15 mouse cellular contexts compared by ENCODE assay signal in genomic region chr3:121577641-121578040, GRCm38 (mm10). TPM values are rescaled to one million over a fixed set of nuclear protein-coding genes. Genes with fewer than 3 reads are reported as not detected.
A peak's percentile ranks its signal among the peaks of the same experiment; 100 is the strongest.
DNase-seq lines count a peak whose midpoint lies in the region; ATAC-seq and TF ChIP-seq lines count a peak whose summit lies in the region.
"Had no signal": no experiment of that assay in that cellular context is flagged by ENCODE, and none has a peak within 500 bp of the region (broad histone marks: within the 10 kb centered on the region; RNA-seq: fewer than 3 reads in every experiment).

No protein-coding gene starts in this region.

- 63% methylated on average over 5 of the region's 5 CpGs for WGBS in intestine, embryonic 14.5 days
- WGBS in intestine, postnatal 0 days, result 90% methylated on average over 5 of the region's 5 CpGs
- 46% methylated on average over 5 of the region's 5 CpGs for WGBS in limb, embryonic 12.5 days
- WGBS in midbrain, embryonic 14.5 days, result 90% methylated on average over 5 of the region's 5 CpGs
- 95% methylated on average over 5 of the region's 5 CpGs for WGBS in midbrain, embryonic 16.5 days

- H3K27me3 ChIP-seq in intestine, embryonic 14.5 days (replicated peaks; ENCODE audit: control insufficient read depth, insufficient read depth, low read length), result no peaks in the 10 kb centered on the region
- no peaks in the 10 kb centered on the region for H3K27me3 ChIP-seq in intestine, postnatal 0 days (replicated peaks; ENCODE audit: control insufficient read depth, insufficient read depth, low read length)
- no peaks in the 10 kb centered on the region for H3K27me3 ChIP-seq in E14TG2a.4 (ENCODE audit: insufficient read depth, low read length)
- no peaks in the 10 kb centered on the region for H3K27me3 ChIP-seq in limb, embryonic 12.5 days
- H3K27me3 ChIP-seq in midbrain, embryonic 14.5 days (ENCODE audit: control insufficient read depth, insufficient read depth, low read length), result no peaks in the 10 kb centered on the region
- H3K27me3 ChIP-seq in midbrain, embryonic 16.5 days (ENCODE audit: control insufficient read depth, insufficient read depth, low read depth, low read length), result no peaks in the 10 kb centered on the region
- H3K27me3 ChIP-seq: midbrain, embryonic 12.5 days; neural tube, embryonic 15.5 days had no signal

- no peak for DNase-seq in intestine, embryonic 14.5 days (ENCODE audit: low spot score)
- DNase-seq in ZHBTc4 (ENCODE audit: low read depth, low spot score), result peak; percentile 74
- DNase-seq in midbrain, embryonic 14.5 days, result no peak
- DNase-seq in left cerebral cortex, adult 18-20 months (ENCODE audit: low spot score in 2 of 2), result no peak
- DNase-seq: cerebellum, postnatal 14 days; thymus, postnatal 14 days had no signal

- peak overlapping the region; percentile 80 for H3K27ac ChIP-seq in intestine, embryonic 14.5 days (ENCODE audit: low read depth)
- no peak overlapping the region for H3K27ac ChIP-seq in intestine, postnatal 0 days (ENCODE audit: low read depth, low read length)
- H3K27ac ChIP-seq in limb, embryonic 12.5 days, result peak overlapping the region; percentile 91
- no peak overlapping the region for H3K27ac ChIP-seq in midbrain, embryonic 14.5 days (replicated peaks; ENCODE audit: low read depth, low read length)
- H3K27ac ChIP-seq in midbrain, embryonic 16.5 days (ENCODE audit: low read length), result no peak overlapping the region
- H3K27ac ChIP-seq: liver, embryonic 14.5 days; midbrain, embryonic 12.5 days; neural tube, embryonic 15.5 days had no signal

- peaks cover 19% of the 10 kb centered on the region for H3K4me1 ChIP-seq in intestine, embryonic 14.5 days (replicated peaks; ENCODE audit: control insufficient read depth, insufficient read depth, low read length)
- H3K4me1 ChIP-seq in intestine, postnatal 0 days (replicated peaks; ENCODE audit: control insufficient read depth, insufficient read depth, low read length), result peaks cover 6% of the 10 kb centered on the region; the same call in 1 of the 2 replicates
- H3K4me1 ChIP-seq in E14TG2a.4 (replicated peaks; ENCODE audit: low read depth, low read length), result peaks cover 68% of the 10 kb centered on the region
- peaks cover 26% of the 10 kb centered on the region for H3K4me1 ChIP-seq in limb, embryonic 12.5 days (replicated peaks)
- no peaks in the 10 kb centered on the region for H3K4me1 ChIP-seq in midbrain, embryonic 14.5 days (ENCODE audit: control insufficient read depth, insufficient read depth, low read length)
- no peaks in the 10 kb centered on the region for H3K4me1 ChIP-seq in midbrain, embryonic 16.5 days (ENCODE audit: control insufficient read depth, insufficient read depth, low read length)
- H3K4me1 ChIP-seq: midbrain, embryonic 12.5 days had no signal

- TF ChIP-seq CTCF in intestine, postnatal 0 days (IDR thresholded peaks at IDR 0.05; ENCODE audit: low read depth), result no peak
- no peak for TF ChIP-seq CTCF in E14TG2a.4 (conservative IDR thresholded peaks at IDR 0.05; ENCODE audit: low read length)

- ATAC-seq in intestine, embryonic 14.5 days (replicated peaks; ENCODE audit: low FRiP score, low TSS enrichment, low read depth), result no peak
- no peak for ATAC-seq in intestine, postnatal 0 days
- ATAC-seq in limb, embryonic 12.5 days (ENCODE audit: insufficient number of reproducible peaks, insufficient read depth, low FRiP score, low TSS enrichment, low read depth), result peak; percentile 7; the same call in 1 of the 2 replicates
- ATAC-seq in midbrain, embryonic 14.5 days (ENCODE audit: low FRiP score, low TSS enrichment), result no peak
- ATAC-seq in midbrain, embryonic 16.5 days, result no peak
- ATAC-seq: hindbrain, embryonic 16.5 days had no signal

- H3K9me3 ChIP-seq in intestine, embryonic 14.5 days (ENCODE audit: control insufficient read depth, low read length), result no peaks in the 10 kb centered on the region
- H3K9me3 ChIP-seq in intestine, postnatal 0 days (ENCODE audit: control insufficient read depth), result no peaks in the 10 kb centered on the region
- H3K9me3 ChIP-seq in E14TG2a.4 (ENCODE audit: low read length), result peaks cover 15% of the 10 kb centered on the region
- 0 out of 2 replicates have a peak, but pooled peaks cover 3% of the 10 kb centered on the region for H3K9me3 ChIP-seq in limb, embryonic 12.5 days
- H3K9me3 ChIP-seq in midbrain, embryonic 14.5 days (ENCODE audit: control insufficient read depth, low read length), result no peaks in the 10 kb centered on the region
- H3K9me3 ChIP-seq in midbrain, embryonic 16.5 days (replicated peaks; ENCODE audit: control insufficient read depth, low read length, poor library complexity, severe bottlenecking), result no peaks in the 10 kb centered on the region
- H3K9me3 ChIP-seq: G1E; midbrain, embryonic 12.5 days; neural tube, embryonic 15.5 days had no signal

- no peak overlapping the region for H3K4me3 ChIP-seq in intestine, embryonic 14.5 days (ENCODE audit: low read depth, low read length)
- H3K4me3 ChIP-seq in intestine, postnatal 0 days (ENCODE audit: low read depth, low read length), result no peak overlapping the region
- H3K4me3 ChIP-seq in E14TG2a.4 (replicated peaks; ENCODE audit: low read length), result peak overlapping the region; percentile 50
- no peak overlapping the region for H3K4me3 ChIP-seq in limb, embryonic 12.5 days (replicated peaks)
- no peak overlapping the region for H3K4me3 ChIP-seq in midbrain, embryonic 14.5 days (replicated peaks; ENCODE audit: low read depth, low read length)
- H3K4me3 ChIP-seq in midbrain, embryonic 16.5 days (ENCODE audit: low read depth, low read length), result no peak overlapping the region
- H3K4me3 ChIP-seq: midbrain, embryonic 12.5 days; neural tube, embryonic 15.5 days had no signal

- H3K36me3 ChIP-seq in intestine, embryonic 14.5 days (ENCODE audit: control insufficient read depth, insufficient read depth, low read length), result no peaks in the 10 kb centered on the region
- no peaks in the 10 kb centered on the region for H3K36me3 ChIP-seq in intestine, postnatal 0 days (ENCODE audit: control insufficient read depth, insufficient read depth)
- no peaks in the 10 kb centered on the region for H3K36me3 ChIP-seq in E14TG2a.4 (ENCODE audit: insufficient read depth, low read length)
- no peaks in the 10 kb centered on the region for H3K36me3 ChIP-seq in limb, embryonic 12.5 days
- H3K36me3 ChIP-seq in midbrain, embryonic 14.5 days (ENCODE audit: control insufficient read depth, insufficient read depth, low read length), result no peaks in the 10 kb centered on the region
- no peaks in the 10 kb centered on the region for H3K36me3 ChIP-seq in midbrain, embryonic 16.5 days (ENCODE audit: control insufficient read depth, insufficient read depth, low read length)
- H3K36me3 ChIP-seq: G1E; midbrain, embryonic 12.5 days; neural tube, embryonic 15.5 days had no signal

- H3K9ac ChIP-seq in intestine, embryonic 14.5 days (ENCODE audit: low read length), result no peak overlapping the region
- no peak overlapping the region for H3K9ac ChIP-seq in intestine, postnatal 0 days (ENCODE audit: low read depth, low read length)
- no peak overlapping the region for H3K9ac ChIP-seq in limb, embryonic 12.5 days (replicated peaks)
- no peak overlapping the region for H3K9ac ChIP-seq in midbrain, embryonic 14.5 days (replicated peaks; ENCODE audit: low read length)
- H3K9ac ChIP-seq in midbrain, embryonic 16.5 days (ENCODE audit: low read depth, low read length), result no peak overlapping the region
- H3K9ac ChIP-seq: liver, embryonic 14.5 days; midbrain, embryonic 12.5 days; neural tube, embryonic 15.5 days had no signal

- H3K4me2 ChIP-seq in intestine, embryonic 14.5 days (ENCODE audit: low read length), result no peak overlapping the region
- H3K4me2 ChIP-seq in intestine, postnatal 0 days (replicated peaks; ENCODE audit: low read depth), result no peak overlapping the region
- no peak overlapping the region for H3K4me2 ChIP-seq in limb, embryonic 12.5 days
- no peak overlapping the region for H3K4me2 ChIP-seq in midbrain, embryonic 14.5 days (ENCODE audit: low read length)
- H3K4me2 ChIP-seq in midbrain, embryonic 16.5 days (ENCODE audit: low read length), result no peak overlapping the region
- H3K4me2 ChIP-seq: midbrain, embryonic 12.5 days; neural tube, embryonic 15.5 days had no signal

RNA-seq across cellular contexts. Expression of gene Slc44a3, which starts 45.4 kb away (rescaled TPM):
- polyA plus RNA-seq in intestine, embryonic 14.5 days (2014; fragmentation: Nextera tagmentation; extraction: Ambion mirVana), result 29.6 and 34.4 TPM in 2 replicates
- polyA plus RNA-seq in intestine, postnatal 0 days (2015; fragmentation: Nextera tagmentation; extraction: Ambion mirVana), result 23.7 and 25.2 TPM in 2 replicates
- 0.65 and 1.5 TPM in 2 replicates for polyA plus RNA-seq in limb, embryonic 12.5 days (2016; fragmentation: Nextera tagmentation; extraction: Ambion mirVana)
- 0.51 and 0.63 TPM in 2 replicates for polyA plus RNA-seq in midbrain, embryonic 14.5 days (2014; fragmentation: Nextera tagmentation; extraction: Ambion mirVana)
- total RNA-seq in left cerebral cortex, adult 18-20 months (2021), result not detected
- 1.3 and 1.4 TPM in 2 replicates for polyA plus RNA-seq in midbrain, embryonic 16.5 days (2015; fragmentation: Nextera tagmentation; extraction: Ambion mirVana)
- polyA plus RNA-seq: G1E had no signal

Comparison
In these comparisons a context has a peak if more than half of its experiments do, and no peak if none do; other contexts are left out.
1. H3K27ac ChIP-seq: peak in intestine, embryonic 14.5 days (single experiment) and limb, embryonic 12.5 days (single experiment); none in intestine, postnatal 0 days (single experiment), midbrain, embryonic 14.5 days (single experiment) and midbrain, embryonic 16.5 days (single experiment).